ENCODE assay signal across 35 mouse cellular contexts in the genomic region with DNA sequence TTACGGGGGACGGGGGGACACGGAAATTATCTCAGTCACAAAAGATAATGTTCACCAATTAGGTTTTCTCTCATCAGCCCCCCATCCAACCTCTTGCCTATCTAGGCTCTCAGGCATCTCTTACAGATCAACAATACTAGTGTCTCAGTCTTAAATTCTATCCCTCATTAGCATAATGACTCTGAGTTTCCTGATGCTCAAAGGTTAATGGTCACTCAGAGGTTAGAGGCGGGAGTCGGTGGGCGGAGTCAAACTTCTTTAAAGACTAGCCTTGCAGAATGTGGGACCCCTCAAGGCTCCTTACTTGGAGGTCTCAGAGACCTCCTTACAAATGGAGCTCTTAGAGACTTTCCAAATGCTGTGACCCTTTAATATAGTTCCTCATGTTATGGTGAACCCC. TPM values are rescaled to one million over a fixed set of nuclear protein-coding genes. Genes with fewer than 3 reads are reported as not detected.
"Had no signal": no experiment of that assay in that cellular context is flagged by ENCODE, and none has a peak within 500 bp of the region (broad histone marks: within the 10 kb centered on the region; RNA-seq: fewer than 3 reads in every experiment).

No protein-coding gene starts in this region.

- H3K9me3 ChIP-seq: limb, embryonic 10.5 days; limb, embryonic 12.5 days; limb, embryonic 13.5 days; limb, embryonic 15.5 days; liver, embryonic 12.5 days; liver, embryonic 13.5 days; liver, embryonic 15.5 days; lung, embryonic 15.5 days; megakaryocyte, embryonic 14.5 days; midbrain, embryonic 10.5 days; midbrain, embryonic 12.5 days; midbrain, embryonic 13.5 days; midbrain, embryonic 15.5 days; neural tube, embryonic 12.5 days; neural tube, embryonic 13.5 days had no signal

- H3K9ac ChIP-seq: limb, embryonic 12.5 days; limb, embryonic 13.5 days; limb, embryonic 15.5 days; liver, embryonic 12.5 days; liver, embryonic 13.5 days; liver, embryonic 14.5 days; liver, embryonic 15.5 days; liver, postnatal 0 days; lung, embryonic 14.5 days; lung, embryonic 15.5 days; midbrain, embryonic 12.5 days; midbrain, embryonic 13.5 days; midbrain, embryonic 15.5 days; neural tube, embryonic 12.5 days; neural tube, embryonic 13.5 days had no signal

- H3K36me3 ChIP-seq: limb, embryonic 10.5 days; limb, embryonic 12.5 days; limb, embryonic 13.5 days; limb, embryonic 15.5 days; liver, embryonic 12.5 days; liver, embryonic 13.5 days; liver, embryonic 15.5 days; lung, embryonic 15.5 days; midbrain, embryonic 10.5 days; midbrain, embryonic 12.5 days; midbrain, embryonic 13.5 days; midbrain, embryonic 15.5 days; neural tube, embryonic 12.5 days; neural tube, embryonic 13.5 days had no signal

- H3K27me3 ChIP-seq: limb, embryonic 13.5 days; limb, embryonic 15.5 days; liver, embryonic 12.5 days; liver, embryonic 13.5 days; liver, embryonic 15.5 days; lung, embryonic 15.5 days; megakaryocyte, embryonic 14.5 days; midbrain, embryonic 12.5 days; midbrain, embryonic 13.5 days; midbrain, embryonic 15.5 days; neural tube, embryonic 12.5 days; neural tube, embryonic 13.5 days had no signal

- H3K27ac ChIP-seq: limb, embryonic 10.5 days; limb, embryonic 12.5 days; limb, embryonic 13.5 days; limb, embryonic 15.5 days; liver, embryonic 12.5 days; liver, embryonic 13.5 days; liver, embryonic 14.5 days; liver, embryonic 15.5 days; lung, embryonic 15.5 days; macrophage; midbrain, embryonic 10.5 days; midbrain, embryonic 12.5 days; midbrain, embryonic 13.5 days; midbrain, embryonic 15.5 days; neural tube, embryonic 12.5 days; neural tube, embryonic 13.5 days had no signal

- H3K4me1 ChIP-seq: limb, embryonic 10.5 days; limb, embryonic 12.5 days; limb, embryonic 13.5 days; limb, embryonic 15.5 days; liver, embryonic 12.5 days; liver, embryonic 13.5 days; liver, embryonic 15.5 days; lung, embryonic 15.5 days; megakaryocyte, embryonic 14.5 days; midbrain, embryonic 10.5 days; midbrain, embryonic 12.5 days; midbrain, embryonic 15.5 days; neural tube, embryonic 12.5 days; neural tube, embryonic 13.5 days had no signal

- H3K4me3 ChIP-seq: limb, embryonic 10.5 days; limb, embryonic 12.5 days; limb, embryonic 13.5 days; limb, embryonic 15.5 days; liver, embryonic 12.5 days; liver, embryonic 13.5 days; liver, embryonic 15.5 days; lung, embryonic 15.5 days; megakaryocyte, embryonic 14.5 days; midbrain, embryonic 10.5 days; midbrain, embryonic 12.5 days; midbrain, embryonic 13.5 days; midbrain, embryonic 15.5 days; myocyte; neural tube, embryonic 12.5 days; neural tube, embryonic 13.5 days had no signal

- ATAC-seq: liver, embryonic 12.5 days; liver, postnatal 0 days; lung, postnatal 0 days; midbrain, embryonic 13.5 days; midbrain, embryonic 15.5 days; midbrain, embryonic 16.5 days had no signal

- DNase-seq: left cerebral cortex, postnatal 4 days; liver; liver, embryonic 13.5 days; liver, postnatal 0 days; lung, adult 18-20 months; lung, adult 2 months; lung, embryonic 14.5 days; lung, postnatal 10 days; lung, postnatal 14 days; lung, postnatal 36 days; lung, postnatal 4 days; midbrain, embryonic 14.5 days had no signal

- H3K4me2 ChIP-seq: limb, embryonic 12.5 days; limb, embryonic 13.5 days; limb, embryonic 15.5 days; liver, embryonic 11.5 days; liver, embryonic 12.5 days; liver, embryonic 13.5 days; liver, embryonic 15.5 days; lung, embryonic 14.5 days; lung, embryonic 15.5 days; midbrain, embryonic 11.5 days; midbrain, embryonic 12.5 days; midbrain, embryonic 13.5 days; midbrain, embryonic 15.5 days; neural tube, embryonic 12.5 days; neural tube, embryonic 13.5 days had no signal

RNA-seq across cellular contexts. Expression of gene B3gat2, which starts 8.0 kb away (rescaled TPM):
- total RNA-seq: monocyte, adult 5-6 weeks had no signal
- polyA plus RNA-seq: liver, adult 2 months had no signal
